Mouse (Mus musculus): ENCODE results near the gene Plppr3.

Plppr3 gene

GRCm38 (mm10) chr10:79864351-79865188 lies 9.9 kb downstream of the Plppr3 start:
- peak; percentile 32 for DNase-seq

- peak; percentile 35 for DNase-seq
These were observed 11.5 kb downstream of the Plppr3 start for GRCm38 (mm10) chr10:79862925-79863324.

- peak; percentile 14 for DNase-seq
These were observed 12.2 kb downstream of the Plppr3 start for GRCm38 (mm10) chr10:79862049-79862788.

- DNase-seq = peak; percentile 76
These were observed 13.0 kb downstream of the Plppr3 start for GRCm38 (mm10) chr10:79861230-79862048.

GRCm38 (mm10) chr10:79860079-79860911 lies 14.1 kb downstream of the Plppr3 start:
- peak; percentile 25 for DNase-seq

GRCm38 (mm10) chr10:79859116-79859515 lies 15.3 kb downstream of the Plppr3 start:
- DNase-seq = no peak

GRCm38 (mm10) chr10:79858416-79859074 lies 15.9 kb downstream of the Plppr3 start:
- DNase-seq = peak; percentile 70

GRCm38 (mm10) chr10:79857894-79858293 lies 16.5 kb downstream of the Plppr3 start:
- DNase-seq = no peak

- DNase-seq = peak; percentile 81
These were observed 17.0 kb downstream of the Plppr3 start for GRCm38 (mm10) chr10:79857452-79857811.

GRCm38 (mm10) chr10:79856704-79857451 lies 17.6 kb downstream of the Plppr3 start:
- peak; percentile 25 for DNase-seq

- peak; percentile 33 for DNase-seq
These were observed 18.2 kb downstream of the Plppr3 start for GRCm38 (mm10) chr10:79856280-79856679.

GRCm38 (mm10) chr10:79855558-79856184 lies 18.8 kb downstream of the Plppr3 start:
- peak; percentile 96 for DNase-seq

GRCm38 (mm10) chr10:79854801-79855541 lies 19.5 kb downstream of the Plppr3 start:
- DNase-seq = peak; percentile 70

GRCm38 (mm10) chr10:79853860-79854795 lies 20.3 kb downstream of the Plppr3 start, which contains the start of gene Ptbp1:
Ptbp1 (plus strand) TSS chr10:79854427.
- peak; percentile 99 for DNase-seq

GRCm38 (mm10) chr10:79853392-79853791 lies 21.0 kb downstream of the Plppr3 start:
- DNase-seq = peak; percentile 97

- DNase-seq = no peak
These were observed 21.6 kb downstream of the Plppr3 start for GRCm38 (mm10) chr10:79852827-79853226.

- DNase-seq = peak; percentile 78
These were observed 22.2 kb downstream of the Plppr3 start for GRCm38 (mm10) chr10:79852107-79852789.

- no peak for DNase-seq
These were observed 22.8 kb downstream of the Plppr3 start for GRCm38 (mm10) chr10:79851653-79852052.

All from kidney, adult 9 months (tissue).